Mouse (Mus musculus) embryonic facial prominence, embryonic 11.5 days (tissue): ENCODE measurements around the gene Fbxo31. TPM values are rescaled to one million over a fixed set of nuclear protein-coding genes. Genes with fewer than 3 reads are reported as not detected.
A peak's percentile ranks its signal among the peaks of the same experiment; 100 is the strongest.

Experiments used
- ATAC-seq: fragments of 200-750 bp; cut with Nextera tagmentation; replicated peaks from 2 replicates; pipeline ENCODE4 v1.8.0; 2017; ENCODE audit warnings: low read depth; ENCODE audit not compliant: insufficient number of reproducible peaks, low FRiP score, low TSS enrichment
- DNase-seq: peaks from one replicate; pipeline ENCODE4 v3.0.0-alpha.2; 2015; ENCODE audit warnings: low spot score
- H3K27ac ChIP-seq: fragments of 300-500 bp; sonication (generic); replicated peaks from 2 replicates; pipeline ENCODE4 v1.5.1; 2014; ENCODE audit warnings: mild to moderate bottlenecking, low read depth, low read length, control low read depth
- H3K27me3 ChIP-seq: fragments of 300-500 bp; sonication (generic); 2 replicates; pipeline ENCODE4 v1.6.1; 2014; ENCODE audit warnings: mild to moderate bottlenecking, low read length, moderate library complexity, mixed read lengths; ENCODE audit not compliant: control insufficient read depth, insufficient read depth
- H3K36me3 ChIP-seq: fragments of 300-500 bp; sonication (generic); replicated peaks from 2 replicates; pipeline ENCODE4 v1.6.1; 2014; ENCODE audit warnings: low read depth, mild to moderate bottlenecking, low read length, moderate library complexity, mixed read lengths; ENCODE audit not compliant: control insufficient read depth, insufficient read depth
- H3K4me1 ChIP-seq: fragments of 300-500 bp; sonication (generic); 2 replicates; pipeline ENCODE4 v1.6.1; 2014; ENCODE audit warnings: low read length, mixed read lengths; ENCODE audit not compliant: control insufficient read depth, insufficient read depth
- H3K4me2 ChIP-seq: fragments of 300-500 bp; sonication (generic); 2 replicates; pipeline ENCODE4 v1.6.1; 2014; ENCODE audit warnings: low read depth, mild to moderate bottlenecking, control low read depth, low read length, moderate library complexity
- H3K4me3 ChIP-seq: fragments of 300-500 bp; sonication (generic); 2 replicates; pipeline ENCODE4 v1.5.1; 2014; ENCODE audit warnings: low read depth, low read length, control low read depth
- H3K9ac ChIP-seq: fragments of 300-500 bp; sonication (generic); replicated peaks from 2 replicates; pipeline ENCODE4 v1.6.1; 2014; ENCODE audit warnings: mild to moderate bottlenecking, control low read depth, low read length
- H3K9me3 ChIP-seq: fragments of 300-500 bp; sonication (generic); replicated peaks from 2 replicates; pipeline ENCODE4 v1.6.1; 2016; ENCODE audit warnings: mild to moderate bottlenecking, low read length, inconsistent platforms, mixed read lengths; ENCODE audit not compliant: control insufficient read depth
- WGBS: fragments of 180-500 bp; shearing (Covaris S2); extraction: QIAGEN DNeasy Blood & Tissue Kit; methylation state at CpG from one replicate; pipeline ENCODE4 v1.1.7; 2014; 5-methylcytosine and 5-hydroxymethylcytosine counted together
- polyA plus RNA-seq: library from polyadenylated mRNA; unstranded; fragments of >200 nt; fragmentation: Nextera tagmentation; extraction: Ambion mirVana; gene quantifications from 2 replicates; pipeline ENCODE4 v1.2.1, GENCODE M21; 2014

Gene Fbxo31
- polyA plus RNA-seq, 1 experiment from 2014 or later, result 12.9 TPM

DNA sequence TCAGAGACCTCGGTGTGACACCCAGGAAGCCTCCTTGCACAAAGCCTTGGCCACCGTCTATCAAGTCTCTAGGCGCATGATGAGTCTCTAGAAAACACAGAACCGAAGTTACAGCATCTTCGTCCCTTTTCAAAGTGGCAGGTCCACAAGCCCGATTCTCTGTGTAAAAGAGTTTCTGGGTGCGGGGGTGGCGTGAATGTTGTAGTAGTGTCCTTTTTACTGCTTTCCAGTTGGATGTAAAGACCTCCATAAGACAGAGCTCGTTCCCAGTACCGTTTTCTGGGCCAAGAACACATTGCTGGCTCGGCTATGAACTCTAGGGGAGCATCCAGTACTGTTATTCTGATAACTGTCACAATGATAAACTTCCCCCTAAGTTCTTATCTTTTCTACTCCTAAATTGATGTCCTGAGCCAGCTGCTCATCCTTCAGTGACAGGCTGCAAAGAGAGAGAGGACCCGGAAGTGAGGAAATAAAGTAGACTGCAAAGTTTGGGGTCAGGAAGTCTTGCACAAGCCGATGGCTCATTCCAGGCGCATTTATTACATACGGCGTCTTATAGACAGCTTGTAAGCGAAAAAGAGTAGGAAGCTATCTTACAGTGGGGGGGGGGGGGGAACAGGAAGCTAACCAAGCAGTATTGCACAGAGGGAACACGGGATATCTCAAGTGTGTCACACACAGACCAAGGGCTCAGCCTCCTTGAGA lies 53.3 kb downstream of the Fbxo31 start:
- no peak overlapping the region for H3K4me3 ChIP-seq
- no peaks in the 10 kb centered on the region for H3K9me3 ChIP-seq
- H3K27ac ChIP-seq, result no peak overlapping the region
- ATAC-seq (no peak), DNase-seq (no peak)
- no peak overlapping the region for H3K9ac ChIP-seq
- no peaks in the 10 kb centered on the region for H3K4me1 ChIP-seq
- H3K4me2 ChIP-seq, result no peak overlapping the region
- H3K36me3 ChIP-seq, result no peaks in the 10 kb centered on the region
- 83% methylated on average over 18 of the region's 18 CpGs for WGBS
- H3K27me3 ChIP-seq, result no peaks in the 10 kb centered on the region

DNA sequence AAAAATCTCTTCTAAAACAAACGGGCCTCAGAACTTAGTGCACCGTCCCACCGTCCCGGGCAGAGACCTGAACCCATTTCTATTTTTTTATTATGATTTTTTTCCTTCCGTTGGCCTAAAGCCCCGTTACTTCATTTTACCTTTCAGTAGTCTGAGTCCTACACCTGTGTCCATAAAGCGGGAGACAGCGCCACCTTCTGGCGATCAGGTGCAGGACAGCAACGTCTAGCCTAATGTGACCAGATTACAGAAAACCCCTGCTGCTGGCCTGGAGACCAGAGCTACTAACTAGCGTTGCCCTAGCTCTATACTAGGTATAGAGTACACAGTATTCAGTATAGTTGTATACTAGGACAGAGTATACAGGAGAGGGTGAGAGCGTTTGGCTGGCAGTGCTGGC lies 65.2 kb downstream of the Fbxo31 start:
- no peaks in the 10 kb centered on the region for H3K4me1 ChIP-seq
- WGBS, result 5% methylated on average over 12 of the region's 12 CpGs
- no peak overlapping the region for H3K4me3 ChIP-seq
- H3K27ac ChIP-seq, result no peak overlapping the region
- H3K36me3 ChIP-seq, result no peaks in the 10 kb centered on the region
- ATAC-seq (peak; percentile 70), DNase-seq (peak; percentile 91)
- H3K4me2 ChIP-seq, result no peak overlapping the region
- no peaks in the 10 kb centered on the region for H3K9me3 ChIP-seq
- no peaks in the 10 kb centered on the region for H3K27me3 ChIP-seq
- no peak overlapping the region for H3K9ac ChIP-seq

DNA sequence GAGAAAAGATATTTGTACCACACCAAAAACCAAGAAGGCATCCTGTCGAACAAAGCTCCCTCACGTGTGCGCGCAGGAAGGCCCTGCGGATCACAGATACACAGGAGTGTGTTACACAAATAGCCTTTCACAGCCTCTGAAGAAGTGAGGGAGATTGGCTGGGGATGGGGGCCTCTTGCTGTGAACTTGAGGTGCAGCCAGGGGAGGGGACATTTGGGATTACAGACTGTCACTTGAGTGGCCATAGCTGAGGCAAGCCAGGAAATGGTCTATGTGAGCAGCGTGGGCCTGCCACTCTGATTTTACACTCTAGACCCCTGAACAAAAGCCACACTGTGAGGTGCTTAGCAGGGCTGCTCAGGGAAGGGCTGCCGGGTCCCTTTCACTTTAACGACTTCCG lies 66.9 kb downstream of the Fbxo31 start:
- WGBS, result 47% methylated on average over 9 of the region's 9 CpGs
- Histone ChIP-seq H3K9ac (no peak overlapping the region), H3K27ac (no peak overlapping the region), H3K4me2 (no peak overlapping the region), H3K9me3 (no peaks in the 10 kb centered on the region), H3K4me3 (no peak overlapping the region), H3K36me3 (no peaks in the 10 kb centered on the region), H3K27me3 (no peaks in the 10 kb centered on the region), H3K4me1 (no peaks in the 10 kb centered on the region)
- no peak for DNase-seq
- ATAC-seq, result no peak

Other genes with a start within 250 kb of the Fbxo31 start
- gene 1700018B08Rik, start 34.5 kb downstream of the Fbxo31 start, polyA plus RNA-seq, result not detected in 2 replicates
- 225 and 236 TPM in 2 replicates for gene Map1lc3b, start 11.6 kb upstream of the Fbxo31 start, polyA plus RNA-seq
- 17.4 and 19.7 TPM in 2 replicates for gene Zcchc14, start 74.1 kb upstream of the Fbxo31 start, polyA plus RNA-seq
- gene Jph3, start 150.8 kb upstream of the Fbxo31 start, polyA plus RNA-seq, result 4.1 and 4.3 TPM in 2 replicates